Mouse (Mus musculus): Measurements from ENCODE around the gene Fignl1.

Gene Fignl1

DNA sequence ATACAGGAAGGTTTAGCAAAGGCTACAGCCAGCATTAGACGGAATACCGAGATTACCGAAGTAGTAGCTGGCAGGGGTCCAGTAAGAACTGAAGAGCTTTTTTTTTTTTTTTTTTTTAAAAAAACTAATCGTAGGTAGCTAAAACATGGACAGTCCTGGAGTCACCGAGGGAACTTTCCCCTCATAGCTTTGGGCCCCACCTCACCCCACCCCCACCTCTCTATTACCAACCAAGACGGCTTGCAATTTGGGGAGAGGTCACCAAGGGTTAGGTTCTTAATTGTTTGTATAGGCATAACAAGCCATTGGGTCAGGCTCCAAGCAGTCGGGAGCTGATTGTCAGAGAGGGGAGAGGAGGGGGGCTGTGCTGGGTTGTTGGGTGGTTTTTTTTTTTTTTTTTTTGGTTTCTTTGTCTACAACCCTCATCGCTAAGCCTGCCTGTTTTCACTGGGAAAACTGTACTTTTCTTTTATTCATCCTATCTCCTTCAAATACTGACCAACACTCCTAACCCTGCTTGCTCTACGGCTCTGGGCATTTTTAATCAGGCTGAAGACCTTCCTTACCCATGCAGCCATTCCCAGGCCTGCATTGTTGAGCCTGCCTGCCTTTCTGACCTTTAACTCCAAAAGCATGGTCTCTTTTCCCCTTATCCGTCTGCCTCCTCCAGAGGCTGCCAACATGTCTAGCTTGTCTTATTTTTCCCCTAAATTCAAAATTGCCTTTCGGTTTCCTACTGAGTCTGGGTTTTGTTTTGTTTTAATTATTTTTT is 828 bp upstream of the Fignl1 start:
- DNase-seq (ENCODE audit: inconsistent ontology term) = no peak

DNA sequence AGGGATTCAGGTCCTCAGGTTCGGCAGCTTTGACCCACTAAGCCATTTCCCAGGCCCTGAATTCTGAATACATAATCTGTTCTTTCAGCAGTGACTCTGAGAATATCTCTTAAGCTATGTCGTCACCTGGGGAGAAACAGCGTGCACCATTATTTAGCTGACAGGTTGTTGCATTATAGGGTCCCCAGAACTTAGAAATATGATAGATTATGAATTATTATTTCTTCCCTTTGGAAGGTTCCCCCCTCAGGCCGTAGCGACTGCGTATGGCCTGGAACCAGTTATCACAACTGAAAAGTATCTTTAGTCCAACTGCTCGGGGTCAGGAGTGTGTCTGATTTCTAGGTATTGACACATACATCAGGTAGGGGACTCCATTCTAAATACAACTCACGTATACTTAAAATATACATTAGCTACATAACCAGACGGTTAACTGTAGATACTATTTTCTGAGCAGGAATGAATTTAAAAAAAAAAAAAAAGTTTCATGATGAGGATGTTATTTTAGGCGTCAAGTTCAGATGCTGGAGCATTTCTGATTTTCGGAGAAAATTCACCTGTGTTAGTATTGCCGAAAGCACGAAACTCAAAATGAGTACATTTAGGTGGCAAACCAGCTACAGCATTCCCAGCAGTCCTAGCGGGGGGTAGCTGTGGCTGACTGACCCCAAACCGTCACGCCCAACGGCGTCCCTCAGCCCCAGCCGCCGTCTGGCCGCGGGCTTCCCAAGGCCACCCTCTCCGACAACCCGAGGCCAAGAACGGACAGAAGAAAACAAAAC is 535 bp downstream of the Fignl1 start:
- peak; percentile 26 for DNase-seq (ENCODE audit: inconsistent ontology term)

- DNase-seq (ENCODE audit: inconsistent ontology term) = no peak
These were observed 2.8 kb downstream of the Fignl1 start for GRCm38 (mm10) chr11:11805951-11806350.

DNA sequence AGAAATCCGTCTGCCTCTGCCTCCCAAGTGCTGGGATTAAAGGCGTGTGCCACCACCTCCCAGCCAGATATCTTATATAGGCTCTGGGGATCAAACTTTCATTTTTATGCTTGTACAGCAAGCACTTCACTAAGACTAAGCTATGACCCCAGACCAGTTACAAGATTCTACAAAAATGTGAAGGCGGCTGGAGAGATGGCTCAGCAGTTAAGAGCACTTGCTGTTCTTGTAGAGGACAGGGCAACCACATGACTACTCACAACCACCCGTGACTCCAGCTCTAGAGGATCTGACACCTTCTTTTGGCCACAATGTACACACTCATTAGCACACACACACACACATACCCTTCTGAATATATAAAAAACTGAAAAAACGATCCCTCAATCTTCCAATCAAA is 4.3 kb downstream of the Fignl1 start:
- no peak for DNase-seq (ENCODE audit: inconsistent ontology term)

DNA sequence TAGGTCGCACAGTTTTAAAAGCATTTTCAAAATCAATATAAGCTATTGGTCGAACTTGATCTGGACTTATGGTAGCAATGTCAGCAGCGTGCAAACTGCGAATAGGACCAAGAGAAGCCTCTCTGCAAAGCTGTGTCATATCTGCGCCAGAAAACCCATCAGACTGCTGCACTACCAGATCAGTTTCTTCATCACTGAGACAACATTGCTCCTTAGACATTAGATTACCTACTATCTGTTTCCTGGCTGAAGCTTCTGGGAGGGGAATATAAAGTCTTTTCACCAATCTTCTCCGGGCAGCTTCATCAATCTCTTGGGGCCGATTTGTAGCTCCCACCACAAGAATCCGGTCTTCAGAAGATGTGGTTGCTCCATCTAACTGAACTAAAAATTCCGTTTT is 7.7 kb downstream of the Fignl1 start:
- DNase-seq (ENCODE audit: inconsistent ontology term) = no peak

- DNase-seq (ENCODE audit: inconsistent ontology term) = no peak
These were observed 8.5 kb downstream of the Fignl1 start for GRCm38 (mm10) chr11:11800304-11800703.

- DNase-seq (ENCODE audit: inconsistent ontology term) = no peak
These were observed 10.1 kb downstream of the Fignl1 start for GRCm38 (mm10) chr11:11798690-11799089.

DNA sequence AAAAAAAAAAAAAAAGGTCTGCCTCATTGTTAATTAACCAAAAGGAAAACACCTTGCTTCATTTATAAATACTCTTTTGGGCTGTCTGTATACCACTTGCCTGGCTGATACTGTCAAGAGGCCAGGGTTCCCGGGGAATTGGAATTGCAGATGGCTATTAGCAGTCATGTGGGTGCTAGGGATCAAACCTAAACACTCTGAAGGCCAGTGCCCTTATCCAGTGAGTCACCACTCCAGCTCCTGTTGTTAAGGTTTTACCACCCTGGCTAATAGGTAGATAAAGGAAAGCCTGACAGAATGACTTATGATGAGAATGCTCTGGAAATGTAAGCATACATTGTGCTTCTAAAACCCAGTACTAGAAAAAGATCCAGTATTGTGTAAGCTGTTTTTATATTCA is 14.1 kb downstream of the Fignl1 start:
- no peak for DNase-seq (ENCODE audit: inconsistent ontology term)

- peak; percentile 75 for DNase-seq (ENCODE audit: inconsistent ontology term)
These were observed 20.2 kb downstream of the Fignl1 start for GRCm38 (mm10) chr11:11788521-11788974.

DNA sequence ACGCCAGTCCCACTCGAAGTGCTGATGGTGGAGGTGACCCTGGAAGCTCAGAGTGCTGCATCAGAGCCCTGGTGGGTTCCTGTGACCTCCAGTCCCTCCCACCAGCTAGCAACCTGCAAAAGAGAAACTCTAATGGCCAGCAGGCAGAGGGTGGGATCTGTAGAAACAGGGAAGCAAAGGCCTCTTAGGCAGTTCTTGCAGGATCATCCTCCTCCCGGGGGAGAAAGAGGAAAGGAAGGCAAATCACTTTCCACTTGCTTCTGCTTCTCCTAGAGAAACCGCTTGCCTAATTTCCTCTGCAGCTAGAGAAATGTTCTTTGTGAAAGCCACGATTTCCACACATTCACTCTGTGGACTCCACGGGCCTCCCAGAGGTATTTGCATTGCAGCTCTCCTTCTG is 23.3 kb downstream of the Fignl1 start:
- no peak for DNase-seq (ENCODE audit: inconsistent ontology term)

- DNase-seq (ENCODE audit: inconsistent ontology term) = no peak
These were observed 27.0 kb downstream of the Fignl1 start for GRCm38 (mm10) chr11:11781728-11782127.

DNA sequence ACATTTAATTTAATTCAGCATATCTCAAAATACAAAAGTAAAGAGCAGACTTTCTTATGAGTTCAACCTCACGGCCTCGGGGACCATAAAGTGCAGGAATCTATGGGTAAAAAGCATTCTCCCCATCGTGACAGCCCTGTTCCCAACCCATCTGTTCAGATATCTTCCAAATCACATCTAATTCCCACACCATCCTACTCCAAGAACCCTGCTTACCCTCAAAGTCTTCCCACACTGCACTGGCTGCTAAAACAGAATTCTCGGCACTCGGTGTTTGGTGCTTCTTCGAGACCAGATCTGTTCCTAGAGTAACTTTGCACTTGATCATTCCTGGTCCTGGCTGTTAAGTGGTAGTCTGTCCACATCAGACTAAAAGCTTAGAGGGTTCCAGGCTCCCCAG is 30.4 kb downstream of the Fignl1 start:
- DNase-seq (ENCODE audit: inconsistent ontology term) = no peak

GRCm38 (mm10) chr11:11777796-11778195 is 31.0 kb downstream of the Fignl1 start:
- no peak for DNase-seq (ENCODE audit: inconsistent ontology term)

GRCm38 (mm10) chr11:11777246-11777645 is 31.5 kb downstream of the Fignl1 start:
- DNase-seq (ENCODE audit: inconsistent ontology term) = no peak

GRCm38 (mm10) chr11:11776822-11777174 is 32.0 kb downstream of the Fignl1 start:
- no peak for DNase-seq (ENCODE audit: inconsistent ontology term)

- no peak for DNase-seq (ENCODE audit: inconsistent ontology term)
These were observed 32.5 kb downstream of the Fignl1 start for GRCm38 (mm10) chr11:11776071-11776821.

DNA sequence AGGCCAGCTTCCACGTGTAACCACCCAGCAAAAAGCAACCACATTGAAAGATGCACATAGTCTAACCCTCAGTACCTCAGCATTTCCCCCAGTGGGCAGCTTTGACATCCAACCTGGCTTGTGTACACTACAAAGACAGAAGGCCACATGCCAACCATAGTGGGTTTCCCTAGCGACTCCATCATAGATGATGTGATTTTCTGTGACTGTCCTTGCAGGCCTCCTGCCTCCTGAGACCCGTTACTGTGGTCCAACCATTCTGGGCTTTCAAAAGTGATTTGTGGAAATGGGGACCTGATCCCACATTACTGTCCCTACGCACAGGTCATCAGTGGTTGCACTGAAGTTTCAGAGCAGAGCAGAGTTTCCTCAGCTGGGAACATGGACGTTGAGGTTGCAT is 33.9 kb downstream of the Fignl1 start:
- no peak for DNase-seq (ENCODE audit: inconsistent ontology term)

DNA sequence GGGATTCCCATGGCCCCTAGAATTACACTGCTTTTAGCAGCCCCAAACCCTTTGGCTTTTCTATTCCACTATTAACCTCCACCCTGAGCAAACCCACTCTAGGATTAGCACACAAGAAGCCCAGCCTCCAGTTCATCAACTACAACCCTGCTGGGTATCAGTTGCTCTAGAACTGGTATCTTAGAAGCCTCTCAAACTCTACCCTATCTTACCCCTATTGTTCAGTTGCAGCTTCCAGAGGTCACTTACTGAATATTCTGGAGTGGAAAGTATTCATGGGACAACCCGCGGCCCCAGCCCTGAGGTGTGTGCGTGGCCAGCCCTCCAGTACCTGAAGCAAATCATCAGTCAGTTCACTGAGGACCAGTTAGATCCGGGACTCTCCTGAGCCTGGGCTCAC is 34.4 kb downstream of the Fignl1 start:
- DNase-seq (ENCODE audit: inconsistent ontology term) = no peak

DNA sequence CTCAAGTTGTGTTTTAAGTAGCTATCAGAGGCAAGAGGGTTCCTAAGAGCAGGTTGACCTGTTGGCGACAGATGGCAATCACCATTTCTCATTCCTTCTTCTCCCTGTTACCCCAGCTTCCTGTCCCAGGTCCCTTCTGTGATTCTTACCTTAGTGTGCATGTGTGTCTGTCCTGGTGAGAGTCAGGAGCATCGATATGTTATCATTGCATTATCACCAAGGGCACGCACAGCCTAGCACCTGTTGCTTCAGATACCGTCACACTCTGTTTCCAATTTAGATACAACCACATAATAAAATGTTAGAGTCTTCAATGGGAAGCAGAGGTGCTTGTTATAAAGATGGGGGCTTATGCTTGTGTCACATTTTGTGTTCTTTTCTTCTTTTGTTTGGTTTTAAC is 36.6 kb downstream of the Fignl1 start:
- DNase-seq (ENCODE audit: inconsistent ontology term) = no peak

DNA sequence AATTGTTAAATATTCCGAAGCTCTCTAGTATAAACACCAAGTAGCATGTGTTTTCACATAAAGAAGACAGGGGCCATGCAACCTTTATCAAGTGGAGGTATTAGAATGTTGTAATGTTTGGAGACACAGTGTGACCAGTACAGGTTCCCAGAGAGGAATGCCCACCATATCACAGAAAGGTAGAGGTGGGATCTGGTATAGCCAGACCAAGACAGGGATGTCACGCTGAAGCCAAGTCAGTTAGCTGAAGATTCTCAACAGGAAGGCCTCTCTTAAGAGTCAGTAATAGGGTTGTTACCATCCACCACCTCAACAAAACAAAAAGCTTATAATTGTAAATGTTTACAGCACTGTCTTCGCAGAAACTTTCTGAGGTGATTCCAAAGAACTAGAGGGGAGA is 38.1 kb downstream of the Fignl1 start:
- no peak for DNase-seq (ENCODE audit: inconsistent ontology term)

DNA sequence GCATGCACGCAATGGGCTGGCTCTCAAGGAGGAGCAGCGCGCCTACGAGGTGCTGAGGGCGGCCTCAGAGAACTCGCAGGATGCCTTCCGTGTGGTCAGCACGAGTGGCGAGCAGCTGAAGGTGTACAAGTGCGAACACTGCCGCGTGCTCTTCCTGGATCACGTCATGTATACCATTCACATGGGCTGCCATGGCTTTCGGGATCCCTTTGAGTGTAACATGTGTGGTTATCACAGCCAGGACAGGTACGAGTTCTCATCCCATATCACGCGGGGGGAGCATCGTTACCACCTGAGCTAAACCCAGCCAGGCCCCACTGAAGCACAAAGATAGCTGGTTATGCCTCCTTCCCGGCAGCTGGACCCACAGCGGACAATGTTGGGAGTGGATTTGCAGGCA is 39.5 kb downstream of the Fignl1 start:
- no peak for DNase-seq (ENCODE audit: inconsistent ontology term)

DNA sequence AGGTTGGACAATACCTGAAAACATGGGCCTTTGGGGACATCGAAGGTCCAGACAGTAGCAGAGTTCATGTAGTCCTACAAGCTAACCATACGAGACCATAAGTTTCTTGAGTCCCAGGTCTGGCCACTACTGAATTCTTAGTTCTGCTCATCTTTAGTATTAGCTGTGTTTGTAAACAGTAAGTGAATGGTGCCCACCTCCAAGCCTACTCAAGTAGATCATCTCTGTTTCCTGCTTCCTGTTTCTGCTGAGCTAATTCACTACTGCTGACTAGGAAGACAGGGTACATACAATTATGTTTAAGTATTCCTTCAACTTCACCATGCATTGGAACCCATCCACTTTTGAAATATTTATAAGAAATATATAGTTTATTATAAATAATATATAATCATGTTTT is 40.7 kb downstream of the Fignl1 start:
- no peak for DNase-seq (ENCODE audit: inconsistent ontology term)

DNA sequence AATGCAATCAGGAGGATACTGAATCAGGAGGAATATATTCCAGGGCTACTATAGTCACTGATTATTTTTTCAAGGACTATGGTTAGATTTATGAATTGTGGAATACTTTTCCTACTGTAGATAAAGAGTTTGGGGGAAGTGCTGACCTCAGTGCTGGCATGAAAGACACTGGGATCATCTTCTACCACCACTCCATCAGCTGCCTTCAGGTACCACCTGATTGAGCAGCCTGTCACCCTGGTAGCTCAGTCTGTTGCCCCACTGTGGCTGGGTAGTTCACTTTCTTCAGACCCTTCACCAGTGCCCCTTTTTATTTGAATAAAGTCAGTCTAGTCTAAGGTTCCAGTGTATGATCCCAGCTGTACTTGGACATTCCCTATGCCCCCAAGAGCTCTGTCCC is 42.0 kb downstream of the Fignl1 start:
- DNase-seq (ENCODE audit: inconsistent ontology term) = no peak
